Mouse (Mus musculus): ENCODE measurements around the gene Swi5.

The Swi5 gene

DNA sequence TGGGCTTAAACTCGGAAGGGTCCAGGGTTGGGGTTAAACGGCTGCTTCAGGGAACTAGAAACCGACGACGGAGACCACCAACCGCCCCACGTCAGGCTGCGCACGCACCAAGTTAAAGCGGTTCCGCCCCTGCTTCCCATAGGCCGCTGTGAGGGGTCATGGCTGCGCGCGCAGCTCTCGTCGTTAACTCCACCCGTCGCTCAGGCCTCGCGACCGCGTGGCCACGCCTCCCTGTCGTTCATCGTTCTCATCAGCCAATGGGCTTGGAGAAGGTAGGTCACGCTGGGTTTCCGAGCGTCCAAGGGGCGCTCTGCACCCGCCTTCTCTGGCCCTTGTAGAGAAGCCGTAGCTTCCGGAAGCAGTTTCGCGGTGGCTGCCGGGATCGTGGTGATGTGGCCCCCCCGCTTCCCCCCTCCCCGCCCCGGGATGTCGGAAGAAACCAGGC is at the start of gene Swi5:
Gene Swi5 (minus strand): TSS at position 153 of the 445 bp plus-strand sequence.
- POLR2A ChIA-PET, result interaction anchor here (0.5 to 2.2 kb wide), 79 partner anchors 8 to 834 kb away, joined by 3 to 14 read pairs (median 4); partner anchors contain the start of genes Uck1 (in 2 of the 4), 1110008P14Rik (in 1 of the 4), Abl1 (in 1 of the 4) and Fam78a (in 1 of the 4)
- CTCF ChIA-PET, result interaction anchor here (0.8 to 2.4 kb wide), 20 partner anchors 9 to 201 kb away, joined by 3 to 16 read pairs (median 4); no protein-coding TSS in a partner anchor

- CTCF ChIA-PET, result interaction anchor here (0.6 to 1.9 kb wide), 8 partner anchors 28 to 548 kb away, joined by 3 to 5 read pairs (median 4); no protein-coding TSS in a partner anchor
- POLR2A ChIA-PET, result interaction anchor here in 1 of 4 experiments (1.2 kb wide), 1 partner anchor 13 kb away, joined by 3 read pairs; no protein-coding TSS in a partner anchor
Observed at GRCm38 (mm10) chr2:32335888-32336287, 48.0 kb upstream of the Swi5 start.

- POLR2A ChIA-PET, result interaction anchor here in 1 of 4 experiments (1.1 kb wide), 1 partner anchor 9 kb away, joined by 3 read pairs; no protein-coding TSS in a partner anchor
Observed at GRCm38 (mm10) chr2:32332159-32332558, 44.3 kb upstream of the Swi5 start.

GRCm38 (mm10) chr2:32329531-32329930 is 41.7 kb upstream of the Swi5 start:
- ChIA-PET POLR2A (interaction anchor here in 3 of 4 experiments (0.6 to 3.1 kb wide), 7 partner anchors 11 to 520 kb away, joined by 3 to 10 read pairs (median 3); no protein-coding TSS in a partner anchor), CTCF (interaction anchor here (0.6 to 2.3 kb wide), 11 partner anchors 22 to 428 kb away, joined by 3 to 9 read pairs (median 4); partner anchors contain the start of gene Tor2a (in 1 of the 4))

More at GRCm38 (mm10) chr2:32332159-32332558, 44.3 kb upstream of the Swi5 start:
- CTCF ChIA-PET, result no interaction called here

DNA sequence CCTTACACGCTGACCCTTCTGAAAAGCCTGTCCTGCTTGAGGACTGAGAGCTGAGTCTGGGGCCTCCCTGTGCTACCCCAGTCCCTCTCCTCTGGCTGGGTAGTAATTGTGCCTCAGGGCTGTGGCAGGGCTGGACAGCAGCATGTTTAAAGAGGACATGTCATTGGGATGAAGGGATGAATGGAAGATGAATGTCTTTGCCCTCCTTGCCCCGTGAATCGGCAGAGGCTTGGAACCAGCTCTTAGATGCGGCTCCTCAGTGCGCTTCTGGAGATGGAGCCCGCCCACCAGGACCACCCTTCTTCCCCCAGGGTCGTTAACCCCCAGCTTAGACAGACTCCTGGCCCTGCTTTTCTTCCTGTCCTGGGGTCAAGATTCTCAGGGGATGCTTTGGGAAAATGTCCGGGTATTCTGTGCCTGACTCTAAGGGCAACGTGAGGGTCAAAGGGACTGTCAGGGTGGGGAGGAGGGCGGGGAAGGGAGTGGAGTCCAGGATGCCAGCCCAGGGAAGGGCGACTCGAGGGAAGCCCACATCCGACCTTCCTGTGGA is 41.1 kb upstream of the Swi5 start:
- CTCF ChIA-PET, result interaction anchor here (0.6 to 2.3 kb wide), 9 partner anchors 21 to 154 kb away, joined by 3 to 9 read pairs (median 4); no protein-coding TSS in a partner anchor
- POLR2A ChIA-PET, result interaction anchor here in 2 of 4 experiments (0.8 to 3.1 kb wide), 5 partner anchors 11 to 22 kb away, joined by 3 to 10 read pairs (median 6); no protein-coding TSS in a partner anchor

- CTCF ChIA-PET, result interaction anchor here in 1 of 4 experiments (1.4 kb wide), 1 partner anchor 20 kb away, joined by 4 read pairs; no protein-coding TSS in a partner anchor
- POLR2A ChIA-PET, result interaction anchor here in 1 of 4 experiments (3.1 kb wide), 1 partner anchor 14 kb away, joined by 10 read pairs; no protein-coding TSS in a partner anchor
Observed at GRCm38 (mm10) chr2:32327200-32327599, 39.3 kb upstream of the Swi5 start.

DNA sequence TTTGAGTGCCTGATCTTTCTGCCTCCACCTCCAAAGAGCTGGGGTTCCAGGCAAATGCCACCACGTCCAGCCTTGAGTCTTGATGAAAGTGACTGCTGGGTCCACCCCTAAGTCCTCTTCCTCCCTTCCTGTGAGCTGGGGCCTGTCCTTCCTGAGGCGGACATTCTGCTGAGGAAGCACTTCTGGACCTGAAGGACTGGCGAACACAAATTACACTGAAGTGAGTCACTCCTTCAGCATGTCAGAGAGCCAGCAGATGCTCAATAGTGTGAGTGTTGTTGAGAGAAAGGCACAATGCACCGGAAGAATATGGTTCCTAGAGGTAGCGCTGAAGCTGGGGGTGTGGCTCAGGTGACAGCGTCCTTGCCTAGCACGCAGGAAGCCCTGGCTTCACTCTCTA is 37.5 kb upstream of the Swi5 start:
- ChIA-PET POLR2A (interaction anchor here in 3 of 4 experiments (0.7 to 1.3 kb wide), 3 partner anchors 80 to 166 kb away, joined by 3 read pairs; no protein-coding TSS in a partner anchor), CTCF (interaction anchor here in 3 of 4 experiments (0.6 to 2.2 kb wide), 4 partner anchors 10 to 497 kb away, joined by 3 to 7 read pairs (median 3); no protein-coding TSS in a partner anchor)

DNA sequence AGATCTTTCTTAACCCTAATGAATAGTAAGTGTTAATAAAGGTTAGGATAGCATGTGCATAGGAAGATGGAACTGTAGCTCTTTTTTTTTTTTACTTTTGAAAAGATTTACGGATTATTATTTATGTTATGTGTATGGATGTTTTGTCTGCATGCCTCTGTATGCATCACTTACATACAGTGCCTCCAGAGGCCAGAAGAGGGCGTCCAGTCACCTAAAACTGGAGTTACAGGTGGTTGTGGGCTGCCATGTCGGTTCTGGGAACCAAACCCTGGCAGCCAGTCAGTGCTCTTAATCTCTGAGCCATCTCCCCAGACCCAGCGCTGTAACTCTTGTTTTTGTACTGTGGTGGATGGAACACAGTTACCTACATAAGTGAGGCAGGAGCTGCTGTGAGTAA is 36.4 kb upstream of the Swi5 start:
- ChIA-PET POLR2A (interaction anchor here (0.6 to 1.8 kb wide), 6 partner anchors 12 to 325 kb away, joined by 3 to 5 read pairs (median 3); no protein-coding TSS in a partner anchor), CTCF (interaction anchor here (0.5 to 2.2 kb wide), 10 partner anchors 16 to 319 kb away, joined by 3 to 7 read pairs (median 4); no protein-coding TSS in a partner anchor)

GRCm38 (mm10) chr2:32322754-32323741 is 35.2 kb upstream of the Swi5 start:
- CTCF ChIA-PET, result interaction anchor here in 3 of 4 experiments (0.5 to 1.8 kb wide), 6 partner anchors 18 to 372 kb away, joined by 3 to 5 read pairs (median 3); no protein-coding TSS in a partner anchor
- POLR2A ChIA-PET, result interaction anchor here in 2 of 4 experiments (0.6 to 1.8 kb wide), 2 partner anchors 10 to 369 kb away, joined by 3 to 5 read pairs; no protein-coding TSS in a partner anchor

- ChIA-PET CTCF (interaction anchor here in 2 of 4 experiments (0.7 kb wide), 2 partner anchors 14 to 18 kb away, joined by 3 read pairs; no protein-coding TSS in a partner anchor), POLR2A (interaction anchor here in 2 of 4 experiments (0.8 to 1.6 kb wide), 2 partner anchors 9 to 14 kb away, joined by 3 to 8 read pairs; no protein-coding TSS in a partner anchor)
Observed at GRCm38 (mm10) chr2:32321591-32322298, 33.9 kb upstream of the Swi5 start.

- POLR2A ChIA-PET, result interaction anchor here in 1 of 4 experiments (1.6 kb wide), 1 partner anchor 8 kb away, joined by 8 read pairs; no protein-coding TSS in a partner anchor
- CTCF ChIA-PET, result interaction anchor here in 2 of 4 experiments (0.6 to 0.7 kb wide), 3 partner anchors 11 to 121 kb away, joined by 3 to 4 read pairs (median 3); partner anchors contain the start of gene Ciz1 (in 1 of the 2)
Observed at GRCm38 (mm10) chr2:32320721-32321120, 32.8 kb upstream of the Swi5 start.

- POLR2A ChIA-PET, result interaction anchor here in 3 of 4 experiments (0.5 to 0.7 kb wide), 3 partner anchors 59 to 746 kb away, joined by 3 read pairs; no protein-coding TSS in a partner anchor
- CTCF ChIA-PET, result interaction anchor here (0.6 to 1.8 kb wide), 7 partner anchors 12 to 266 kb away, joined by 3 to 10 read pairs (median 5); no protein-coding TSS in a partner anchor
Observed at GRCm38 (mm10) chr2:32319586-32320580, 32.0 kb upstream of the Swi5 start.

- CTCF ChIA-PET, result interaction anchor here in 3 of 4 experiments (0.6 to 1.8 kb wide), 11 partner anchors 11 to 835 kb away, joined by 3 to 10 read pairs (median 5); partner anchors contain the start of gene Pomt1 (in 1 of the 3)
Observed at GRCm38 (mm10) chr2:32318709-32319585, 31.1 kb upstream of the Swi5 start.

DNA sequence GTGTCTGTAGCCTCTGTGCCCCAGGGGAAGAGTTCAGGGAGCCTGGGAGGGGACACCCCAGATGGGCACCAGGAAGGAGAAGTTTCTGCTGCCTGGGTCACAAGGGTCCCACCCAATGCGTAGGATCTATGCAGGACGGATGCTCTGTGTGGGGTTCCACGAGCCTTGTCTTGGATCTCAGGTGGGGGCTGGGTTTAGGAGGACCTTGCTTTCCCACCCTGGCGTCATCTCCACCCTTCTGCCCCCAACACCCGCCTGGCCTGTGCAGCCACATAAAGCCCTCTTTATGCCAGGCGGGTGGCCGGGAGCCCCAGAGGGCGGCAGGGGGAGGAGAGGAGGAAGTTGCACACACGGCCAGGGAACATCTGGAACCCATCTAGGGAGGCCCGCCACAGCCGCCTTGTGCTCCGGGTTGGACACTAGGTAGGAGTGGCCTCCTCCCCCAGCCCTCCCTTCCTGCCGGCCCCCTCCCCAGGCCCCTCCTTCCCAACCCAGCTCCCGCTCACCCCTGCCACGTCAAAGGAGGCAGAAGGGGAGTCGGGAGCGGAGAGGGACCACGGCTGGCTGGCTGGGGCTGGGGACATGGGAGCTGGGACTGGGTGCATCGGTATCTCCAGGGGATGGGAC is 30.0 kb upstream of the Swi5 start:
- POLR2A ChIA-PET, result interaction anchor here in 1 of 4 experiments (1.0 kb wide), 1 partner anchor 11 kb away, joined by 3 read pairs; no protein-coding TSS in a partner anchor

More at GRCm38 (mm10) chr2:32318709-32319585, 31.1 kb upstream of the Swi5 start:
- POLR2A ChIA-PET, result interaction anchor here in 2 of 4 experiments (0.5 to 1.0 kb wide), 3 partner anchors 10 to 745 kb away, joined by 3 read pairs; no protein-coding TSS in a partner anchor

More for the DNA sequence above, 30.0 kb upstream of the Swi5 start:
- CTCF ChIA-PET, result interaction anchor here in 3 of 4 experiments (0.6 to 1.9 kb wide), 9 partner anchors 10 to 171 kb away, joined by 3 to 10 read pairs (median 3); partner anchors contain the start of gene Pomt1 (in 1 of the 3)
